Mouse (Mus musculus): ENCODE measurements around the gene Aatk. TPM values are rescaled to one million over a fixed set of nuclear protein-coding genes. Genes with fewer than 3 reads are reported as not detected.

Gene Aatk
- total RNA-seq, 2 experiments from 2014 or later: 4.3 to 4.7 TPM

GRCm38 (mm10) chr11:120005434-120006317, 41.3 kb downstream of the Aatk start:
- intact Hi-C loops (cut with DNase I): no loop called here
- DNase-seq (ENCODE audit: low spot score): no peak

DNA sequence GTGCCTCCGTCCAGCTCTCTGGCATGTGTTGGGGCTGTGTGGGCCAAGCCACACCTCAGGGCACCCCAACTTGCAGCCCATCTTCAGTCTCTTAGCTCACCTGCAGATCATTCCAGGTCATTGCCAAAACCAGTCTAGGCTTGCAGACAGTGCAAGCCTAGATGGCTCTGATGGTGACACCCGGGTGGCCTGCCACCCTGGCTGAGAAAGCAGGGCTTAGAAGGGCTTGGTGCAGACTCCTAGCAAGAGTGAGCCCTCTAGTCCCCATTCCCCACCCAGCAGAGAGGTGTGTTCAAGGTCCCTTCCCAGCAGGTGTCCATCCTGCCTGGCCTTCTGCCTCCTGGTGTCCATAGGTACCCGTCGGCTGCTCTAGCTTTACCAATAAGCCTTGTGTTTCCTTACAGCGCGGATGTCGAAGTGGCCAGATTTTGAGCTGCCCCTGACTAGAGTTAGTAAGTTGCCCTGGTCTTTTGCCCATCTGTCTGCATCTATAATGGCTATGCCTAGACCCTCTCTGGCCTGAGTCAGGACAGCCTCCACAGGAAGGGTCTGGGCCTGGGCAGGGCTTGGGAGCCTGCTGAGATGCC, 44.2 kb downstream of the Aatk start:
- DNase-seq (ENCODE audit: low spot score): no peak
- intact Hi-C loops (cut with DNase I): no loop called here

- DNase-seq (ENCODE audit: low spot score): no peak
- intact Hi-C loops (cut with DNase I): no loop called here
Observed at GRCm38 (mm10) chr11:120002041-120002440, 44.9 kb downstream of the Aatk start.

- intact Hi-C loops (cut with DNase I): no loop called here
- DNase-seq (ENCODE audit: low spot score): no peak
Observed at GRCm38 (mm10) chr11:119997351-119997750, 49.6 kb downstream of the Aatk start.

DNA sequence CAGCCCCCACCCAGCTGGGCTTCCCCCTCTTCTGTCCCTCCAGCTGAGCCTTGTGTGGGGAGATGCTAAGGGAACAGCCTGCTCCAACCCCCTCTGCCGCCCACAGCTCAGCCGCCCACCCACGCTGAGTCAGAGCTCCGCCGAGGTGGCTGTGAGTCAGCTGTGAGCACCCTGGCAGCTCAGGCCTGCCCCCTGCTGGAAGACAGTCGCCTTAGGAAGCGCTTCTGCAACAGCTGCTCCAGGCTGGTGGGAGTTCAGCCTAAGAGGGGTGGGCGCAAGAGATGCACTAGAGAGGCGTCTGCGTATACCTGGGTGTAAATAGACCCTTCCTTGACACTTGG, 55.7 kb downstream of the Aatk start:
- intact Hi-C loops (cut with DNase I): loop anchor here (1.0 kb wide), 2 partner anchors 56 to 82 kb away; no protein-coding TSS in a partner anchor
- peak; percentile 64 for DNase-seq (ENCODE audit: low spot score)

DNA sequence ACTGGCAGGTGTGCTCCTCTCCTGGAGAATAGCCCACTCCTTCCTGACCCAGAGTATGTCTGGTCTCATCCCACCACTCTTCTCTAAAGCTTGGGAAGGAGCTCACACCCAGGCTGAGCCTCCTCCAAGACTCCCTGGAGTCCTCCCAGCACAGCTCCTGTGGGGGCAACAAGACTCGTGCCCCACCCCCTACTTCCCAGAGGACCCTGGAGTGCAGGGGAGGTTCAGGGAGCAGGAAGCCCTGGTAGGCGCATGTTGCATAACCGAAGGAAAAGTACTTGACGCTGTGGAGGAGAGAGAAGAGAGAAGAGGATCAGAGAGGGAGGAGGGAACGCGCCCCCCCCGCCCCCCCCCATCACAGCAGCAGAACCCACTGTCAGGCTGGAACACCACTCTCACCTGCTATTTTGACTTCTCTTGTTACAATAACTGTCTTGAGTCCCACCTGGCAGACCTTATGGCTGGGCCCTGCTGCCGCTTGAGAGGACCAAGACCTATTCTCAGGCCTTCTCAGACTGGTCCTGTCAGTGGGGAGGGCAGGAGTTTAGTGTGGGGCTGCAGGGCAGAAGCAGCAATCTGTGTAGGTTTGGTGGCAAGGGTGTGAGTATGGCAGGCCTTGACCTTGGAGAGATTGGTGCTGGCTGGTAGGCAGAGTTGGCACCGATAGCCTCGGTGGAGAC, 56.2 kb downstream of the Aatk start:
- DNase-seq (ENCODE audit: low spot score): no peak
- intact Hi-C loops (cut with DNase I): loop anchor here (1.0 kb wide), 2 partner anchors 55 to 81 kb away; no protein-coding TSS in a partner anchor

GRCm38 (mm10) chr11:119989115-119989564, 57.8 kb downstream of the Aatk start:
- intact Hi-C loops (cut with DNase I): loop anchor here (10.0 kb wide), 1 partner anchor 484 kb away; no protein-coding TSS in a partner anchor
- DNase-seq (ENCODE audit: low spot score): no peak

DNA sequence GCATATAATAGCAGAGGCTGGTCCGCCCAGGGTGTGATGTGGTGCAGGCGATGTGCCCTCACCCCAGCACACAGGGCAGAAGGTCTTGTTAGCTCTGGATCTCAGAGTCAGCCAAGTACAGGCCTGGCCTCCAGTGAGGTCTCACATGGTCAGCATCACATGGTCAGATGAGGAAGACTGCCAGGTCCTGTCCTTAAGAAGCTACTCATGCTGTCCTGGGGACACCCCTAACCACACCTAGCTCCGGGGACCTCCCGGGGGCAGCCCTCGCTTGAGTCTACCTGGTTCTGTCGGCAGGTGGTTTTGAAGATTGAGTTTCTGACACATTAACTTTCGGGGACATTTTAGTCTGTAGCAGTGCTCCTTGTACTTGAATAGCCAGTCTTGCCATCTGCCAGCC, 58.6 kb downstream of the Aatk start:
- no peak for DNase-seq (ENCODE audit: low spot score)
- intact Hi-C loops (cut with DNase I): loop anchor here (10.0 kb wide), 1 partner anchor 484 kb away; no protein-coding TSS in a partner anchor

GRCm38 (mm10) chr11:119987876-119988275, 59.1 kb downstream of the Aatk start:
- intact Hi-C loops (cut with DNase I): loop anchor here (10.0 kb wide), 1 partner anchor 483 kb away; no protein-coding TSS in a partner anchor
- no peak for DNase-seq (ENCODE audit: low spot score)

GRCm38 (mm10) chr11:119986751-119987425, 60.1 kb downstream of the Aatk start:
- intact Hi-C loops (cut with DNase I): loop anchor here (10.0 kb wide), 1 partner anchor 482 kb away; no protein-coding TSS in a partner anchor
- DNase-seq (ENCODE audit: low spot score): no peak

DNA sequence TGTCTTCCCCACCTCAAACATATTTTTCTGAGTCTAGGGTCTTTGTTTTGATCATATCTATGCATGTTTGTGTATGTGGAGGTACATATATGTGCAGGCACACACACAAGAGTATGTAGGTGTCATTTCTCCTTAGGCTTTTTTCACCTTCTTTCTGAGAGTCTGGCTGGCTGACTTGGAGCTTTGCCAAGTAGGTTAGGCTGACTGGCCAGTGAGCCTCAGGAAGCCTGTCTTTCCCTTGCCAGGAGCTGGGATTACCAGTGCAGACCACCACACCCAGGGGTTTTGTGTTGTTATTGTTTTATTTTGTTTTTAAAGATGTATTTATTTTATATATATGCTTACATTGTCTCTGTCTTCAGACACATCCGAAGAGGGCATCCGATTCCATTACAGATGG, 63.8 kb downstream of the Aatk start:
- no peak for DNase-seq (ENCODE audit: low spot score)
- intact Hi-C loops (cut with DNase I): loop anchor here (10.0 kb wide), 1 partner anchor 478 kb away; no protein-coding TSS in a partner anchor

DNA sequence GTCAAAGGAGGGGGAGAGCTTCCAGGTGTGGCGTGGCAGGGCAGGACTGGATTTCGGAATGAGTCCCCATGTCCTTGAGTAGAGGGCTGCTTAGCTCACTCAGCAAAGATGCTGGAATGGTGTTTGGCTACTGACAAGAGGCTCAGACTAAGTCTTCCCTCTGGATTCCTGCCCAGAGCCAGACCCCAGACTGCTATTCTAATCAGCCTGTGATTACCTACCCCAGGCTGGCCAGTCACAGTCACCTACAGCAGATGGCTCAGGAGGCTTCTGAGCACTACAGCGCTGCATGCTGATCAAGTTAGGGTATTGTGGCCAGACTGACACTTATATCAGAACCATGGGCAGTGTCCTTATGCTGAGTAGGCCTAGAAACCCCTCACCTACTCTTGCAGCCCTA, 64.7 kb downstream of the Aatk start:
- intact Hi-C loops (cut with DNase I): loop anchor here (10.0 kb wide), 1 partner anchor 477 kb away; no protein-coding TSS in a partner anchor

GRCm38 (mm10) chr11:119981769-119982168, 65.2 kb downstream of the Aatk start:
- intact Hi-C loops (cut with DNase I): loop anchor here (10.0 kb wide), 1 partner anchor 477 kb away; no protein-coding TSS in a partner anchor
- no peak for DNase-seq (ENCODE audit: low spot score)

More for the DNA sequence above, 64.7 kb downstream of the Aatk start:
- DNase-seq (ENCODE audit: low spot score): no peak

DNA sequence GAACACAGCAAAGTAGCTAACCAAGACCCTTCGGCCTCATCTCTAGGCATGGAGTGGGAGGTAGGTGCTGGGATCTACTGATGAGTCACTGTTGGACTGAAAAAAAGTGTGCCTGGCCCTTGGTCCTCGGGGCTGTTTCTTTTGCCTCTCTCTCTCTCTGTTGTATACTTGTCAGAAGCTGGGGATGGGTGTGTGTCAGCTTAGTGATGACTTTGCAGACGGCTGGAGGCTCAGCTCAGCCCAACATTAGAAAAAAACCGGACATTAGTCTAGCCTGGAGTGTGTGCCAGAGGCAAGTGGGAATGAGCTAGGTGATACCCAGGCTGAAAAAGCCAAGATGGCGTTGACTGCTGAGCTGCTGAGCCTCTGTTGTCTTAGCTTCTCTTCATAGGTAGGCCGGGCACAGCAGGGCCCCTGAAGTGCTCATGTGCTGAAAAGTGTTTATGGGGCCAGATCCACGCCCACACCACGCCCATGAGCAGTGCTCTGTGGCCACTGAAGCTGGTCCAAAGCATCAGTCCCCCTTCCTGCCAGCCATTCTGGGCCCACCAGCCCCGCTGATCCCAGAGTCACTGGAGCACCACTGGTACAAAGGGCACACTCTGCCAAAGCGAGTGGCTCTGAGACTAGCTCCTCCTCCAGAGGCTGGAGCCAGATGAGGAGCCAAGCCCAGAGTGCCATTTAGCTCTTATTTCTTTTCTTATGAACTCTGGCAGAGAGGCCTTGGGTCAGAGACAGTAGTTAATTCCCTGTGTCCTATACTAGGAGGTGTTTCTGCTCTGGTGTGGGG, 67.2 kb downstream of the Aatk start:
- intact Hi-C loops (cut with DNase I): loop anchor here (10.0 kb wide), 1 partner anchor 475 kb away; no protein-coding TSS in a partner anchor
- DNase-seq (ENCODE audit: low spot score): no peak

DNA sequence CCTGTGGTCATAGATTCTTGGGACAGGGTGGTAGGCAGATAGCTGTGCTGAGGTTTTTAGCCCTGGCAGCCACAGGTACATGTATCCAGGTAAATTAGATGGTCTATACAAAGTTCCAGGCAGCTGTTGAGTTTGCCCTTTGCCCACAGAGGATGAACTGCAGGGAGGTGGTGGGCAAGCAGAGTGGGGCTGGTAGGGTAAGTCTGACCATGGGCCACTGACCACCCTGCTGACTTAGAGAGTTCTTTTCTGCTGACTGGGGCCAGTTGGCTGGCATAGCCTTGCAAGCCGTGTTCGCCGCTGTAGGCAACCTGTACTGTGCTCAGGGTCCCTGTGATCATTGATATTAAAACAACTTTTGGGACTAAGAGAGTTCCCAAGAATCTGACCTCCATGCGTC, 68.3 kb downstream of the Aatk start:
- intact Hi-C loops (cut with DNase I): no loop called here
- no peak for DNase-seq (ENCODE audit: low spot score)

- intact Hi-C loops (cut with DNase I): no loop called here
- DNase-seq (ENCODE audit: low spot score): no peak
Observed at GRCm38 (mm10) chr11:119975739-119976501, 71.0 kb downstream of the Aatk start.

DNA sequence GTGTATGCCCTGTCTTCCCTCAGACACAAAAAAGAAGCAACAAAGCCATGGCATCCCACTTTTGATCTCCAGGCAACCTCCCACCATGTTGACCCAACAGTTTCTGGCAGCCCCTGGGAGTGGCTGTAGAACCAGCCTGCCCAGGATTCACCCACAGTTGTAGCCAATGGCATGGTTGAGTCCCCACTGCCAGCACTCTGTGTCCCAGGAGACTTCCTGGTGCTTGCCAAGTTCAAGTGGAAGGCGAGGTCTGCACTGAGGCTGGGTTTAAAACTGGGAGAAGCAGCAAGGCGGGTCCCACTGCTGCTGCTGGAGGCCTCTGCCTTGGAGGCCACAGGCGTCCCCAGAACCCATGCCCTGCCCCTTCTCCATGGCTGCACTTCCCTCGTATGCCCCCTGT, 73.2 kb downstream of the Aatk start:
- intact Hi-C loops (cut with DNase I): no loop called here
- DNase-seq (ENCODE audit: low spot score): no peak

All from heart, postnatal 25 days (tissue).